Mouse (Mus musculus): ENCODE data around the gene Siglecf. TPM values are rescaled to one million over a fixed set of nuclear protein-coding genes. Genes with fewer than 3 reads are reported as not detected.
"Not testable (repeated sequence)": the region's sequence is repeated elsewhere in the genome, so short reads cannot be mapped to it uniquely, and the experiment has no call there.

Gene Siglecf
- polyA plus RNA-seq, 1 experiment from 2014 or later: 0.08 TPM

DNA sequence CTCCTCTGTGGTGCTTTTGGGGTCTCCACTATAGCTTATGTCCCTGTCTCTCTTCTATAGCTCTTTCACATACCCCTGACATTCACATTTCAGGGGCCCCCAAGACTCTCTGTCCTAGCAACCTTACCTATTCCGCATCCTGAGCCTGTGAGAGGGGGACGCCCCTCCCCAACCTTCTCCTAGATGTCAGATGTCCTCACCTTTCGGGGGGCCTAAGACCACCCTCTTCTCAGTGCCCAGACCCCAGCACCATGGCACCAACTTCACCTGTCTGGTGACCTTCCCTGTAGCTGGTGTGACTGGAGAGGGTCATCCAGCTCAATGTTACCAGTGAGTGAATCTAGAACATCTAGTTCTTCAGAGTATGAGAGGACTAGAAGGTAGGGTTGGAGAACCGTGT lies 6.7 kb upstream of the Siglecf start:
- H3K27ac ChIP-seq: no peak overlapping the region
- H3K4me3 ChIP-seq: no peak overlapping the region
- H3K4me2 ChIP-seq: no peak overlapping the region
- no peak overlapping the region for H3K9ac ChIP-seq
- 85% methylated on average over 4 of the region's 4 CpGs for WGBS
- no peaks in the 10 kb centered on the region for H3K9me3 ChIP-seq
- H3K36me3 ChIP-seq: no peaks in the 10 kb centered on the region
- ATAC-seq (ENCODE audit: low FRiP score): no peak
- no peaks in the 10 kb centered on the region for H3K4me1 ChIP-seq (replicated peaks)
- no peaks in the 10 kb centered on the region for H3K27me3 ChIP-seq

- Histone ChIP-seq H3K9ac (no peak overlapping the region), H3K4me1 (replicated peaks) (no peaks in the 10 kb centered on the region), H3K9me3 (no peaks in the 10 kb centered on the region), H3K27ac (no peak overlapping the region), H3K36me3 (no peaks in the 10 kb centered on the region), H3K4me2 (no peak overlapping the region), H3K4me3 (no peak overlapping the region), H3K27me3 (no peaks in the 10 kb centered on the region)
- WGBS: 80% methylated on average over 4 of the region's 4 CpGs
- no peak for ATAC-seq (ENCODE audit: low FRiP score)
Observed at GRCm38 (mm10) chr7:43346148-43346547, 5.0 kb upstream of the Siglecf start.

DNA sequence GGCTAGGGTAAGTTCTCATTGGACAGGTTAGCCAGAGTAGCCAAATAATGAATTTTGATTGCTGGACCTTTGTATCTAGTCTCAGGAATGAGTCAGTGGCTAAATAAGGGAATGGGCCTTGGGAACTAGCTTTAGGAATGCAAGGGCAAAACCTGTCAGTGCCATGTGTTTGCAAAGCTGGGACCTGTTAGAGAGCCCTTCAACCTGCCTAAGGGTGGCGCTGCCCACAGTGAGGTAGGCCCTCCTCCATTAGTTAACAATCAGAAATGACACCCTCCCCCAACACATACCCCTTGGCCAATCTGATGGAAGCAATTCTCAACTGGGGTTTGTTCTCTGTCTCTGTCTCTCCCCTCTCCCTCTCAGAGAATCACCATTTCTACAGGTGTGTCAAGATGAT lies 4.6 kb upstream of the Siglecf start:
- ATAC-seq (ENCODE audit: low FRiP score): no peak
- Histone ChIP-seq H3K9me3 (no peaks in the 10 kb centered on the region), H3K4me2 (no peak overlapping the region), H3K27ac (no peak overlapping the region), H3K27me3 (no peaks in the 10 kb centered on the region), H3K4me1 (replicated peaks) (no peaks in the 10 kb centered on the region), H3K9ac (no peak overlapping the region), H3K36me3 (no peaks in the 10 kb centered on the region), H3K4me3 (no peak overlapping the region)
- 74% methylated on average over 1 of the region's 1 CpGs for WGBS

GRCm38 (mm10) chr7:43349623-43350022 lies 1.5 kb upstream of the Siglecf start:
- H3K4me1 ChIP-seq (replicated peaks); H3K9ac ChIP-seq: not testable (repeated sequence)
- WGBS: 80% methylated on average over 5 of the region's 5 CpGs

DNA sequence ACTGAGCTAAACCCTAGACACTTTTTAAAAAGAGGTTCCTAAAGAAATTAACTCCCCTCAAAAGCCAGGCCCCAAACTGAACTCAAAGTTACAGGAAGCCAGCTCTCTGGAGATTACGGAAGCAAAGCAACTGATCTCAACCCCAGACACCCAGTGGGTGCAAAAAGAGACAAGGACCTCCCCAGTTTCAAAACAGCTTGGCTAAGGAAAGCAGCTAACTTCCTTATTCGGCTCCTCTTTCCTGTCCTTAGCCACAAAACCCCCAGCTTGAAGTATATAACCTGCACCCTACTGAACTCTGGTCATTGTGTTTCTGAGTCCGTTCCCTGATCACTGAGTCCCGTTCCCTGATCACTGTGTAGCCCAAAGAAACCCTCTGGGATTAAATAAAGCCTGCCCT lies 2.0 kb downstream of the Siglecf start:
- H3K27me3 ChIP-seq: no peaks in the 10 kb centered on the region
- H3K36me3 ChIP-seq: no peaks in the 10 kb centered on the region
- H3K9ac ChIP-seq: no peak overlapping the region
- no peak overlapping the region for H3K4me2 ChIP-seq
- no peak overlapping the region for H3K4me3 ChIP-seq
- H3K9me3 ChIP-seq: no peaks in the 10 kb centered on the region
- ATAC-seq (ENCODE audit: low FRiP score): no peak
- 73% methylated on average over 4 of the region's 4 CpGs for WGBS
- peaks cover 5% of the 10 kb centered on the region for H3K4me1 ChIP-seq (replicated peaks)
- no peak overlapping the region for H3K27ac ChIP-seq

More at GRCm38 (mm10) chr7:43349623-43350022, 1.5 kb upstream of the Siglecf start:
- not testable (repeated sequence) for H3K27me3 ChIP-seq; H3K9me3 ChIP-seq; H3K4me3 ChIP-seq; H3K36me3 ChIP-seq; H3K4me2 ChIP-seq; ATAC-seq (ENCODE audit: low FRiP score); H3K27ac ChIP-seq

DNA sequence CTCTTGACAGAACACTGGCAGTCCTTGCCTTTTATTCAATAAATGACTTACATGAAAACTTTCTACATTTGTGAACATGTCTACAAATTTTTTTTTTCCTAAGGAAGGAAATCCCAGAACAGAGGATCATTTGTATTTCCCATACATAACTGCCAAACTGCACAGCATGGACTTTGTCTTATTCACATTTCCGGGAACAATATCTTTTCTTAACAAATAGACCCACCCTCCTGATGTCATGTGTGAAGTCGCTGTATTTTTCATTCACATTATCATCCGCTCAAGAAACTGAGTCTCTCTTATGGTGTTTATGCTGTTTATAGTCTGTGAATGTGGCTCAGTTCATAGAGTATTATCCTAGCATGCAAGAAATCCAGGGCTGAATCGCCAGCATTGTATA lies 2.6 kb downstream of the Siglecf start:
- H3K36me3 ChIP-seq: no peaks in the 10 kb centered on the region
- no peak overlapping the region for H3K4me2 ChIP-seq
- H3K9me3 ChIP-seq: no peaks in the 10 kb centered on the region
- no peak overlapping the region for H3K27ac ChIP-seq
- H3K27me3 ChIP-seq: no peaks in the 10 kb centered on the region
- ATAC-seq (ENCODE audit: low FRiP score): no peak
- no peak overlapping the region for H3K9ac ChIP-seq
- H3K4me1 ChIP-seq (replicated peaks): peaks cover 5% of the 10 kb centered on the region
- H3K4me3 ChIP-seq: no peak overlapping the region
- 89% methylated on average over 4 of the region's 4 CpGs for WGBS

GRCm38 (mm10) chr7:43354893-43355835 lies 4.0 kb downstream of the Siglecf start:
- Histone ChIP-seq H3K4me2 (0 out of 2 replicates have a peak overlapping the region, but pooled peaks have one; percentile 4), H3K4me1 (replicated peaks) (peaks cover 5% of the 10 kb centered on the region), H3K27me3 (no peaks in the 10 kb centered on the region), H3K36me3 (no peaks in the 10 kb centered on the region), H3K9ac (no peak overlapping the region), H3K4me3 (no peak overlapping the region), H3K9me3 (no peaks in the 10 kb centered on the region), H3K27ac (no peak overlapping the region)
- ATAC-seq (ENCODE audit: low FRiP score): no peak
- WGBS: 10% methylated on average over 12 of the region's 12 CpGs

- Histone ChIP-seq H3K4me3 (no peak overlapping the region), H3K9me3 (no peaks in the 10 kb centered on the region), H3K36me3 (no peaks in the 10 kb centered on the region), H3K9ac (no peak overlapping the region), H3K4me2 (no peak overlapping the region), H3K4me1 (replicated peaks) (peaks cover 5% of the 10 kb centered on the region), H3K27ac (no peak overlapping the region), H3K27me3 (no peaks in the 10 kb centered on the region)
- 87% methylated on average over 3 of the region's 3 CpGs for WGBS
- no peak for ATAC-seq (ENCODE audit: low FRiP score)
Observed at GRCm38 (mm10) chr7:43358556-43358955, 7.4 kb downstream of the Siglecf start.

GRCm38 (mm10) chr7:43361442-43361841 lies 10.3 kb downstream of the Siglecf start:
- Histone ChIP-seq H3K9ac (no peak overlapping the region), H3K4me3 (no peak overlapping the region), H3K27ac (no peak overlapping the region), H3K4me2 (no peak overlapping the region), H3K27me3 (no peaks in the 10 kb centered on the region), H3K4me1 (replicated peaks) (no peaks in the 10 kb centered on the region), H3K36me3 (no peaks in the 10 kb centered on the region), H3K9me3 (no peaks in the 10 kb centered on the region)
- WGBS: 94% methylated on average over 1 of the region's 1 CpGs
- no peak for ATAC-seq (ENCODE audit: low FRiP score)

DNA sequence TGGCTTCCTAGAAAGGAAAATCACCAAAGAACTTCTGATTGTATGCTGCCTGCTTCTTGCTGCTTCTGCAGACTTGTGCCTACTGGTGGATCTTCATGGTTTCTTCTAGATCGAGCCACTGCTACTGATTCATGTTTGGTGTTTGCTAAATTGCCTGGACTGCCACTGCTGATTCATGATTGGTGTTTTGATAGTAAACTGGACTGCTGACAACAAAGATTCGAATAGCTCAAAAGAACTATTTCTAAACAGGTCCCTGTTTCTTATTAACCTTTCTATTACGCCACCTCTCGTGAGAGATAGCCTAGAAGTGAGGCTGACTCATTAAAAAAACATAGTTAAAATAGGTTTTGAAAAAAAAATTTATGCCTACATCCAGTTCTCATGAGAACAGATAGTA lies 10.9 kb downstream of the Siglecf start:
- ATAC-seq (ENCODE audit: low FRiP score): no peak
- 80% methylated on average over 4 of the region's 4 CpGs for WGBS
- no peak overlapping the region for H3K4me2 ChIP-seq
- no peaks in the 10 kb centered on the region for H3K9me3 ChIP-seq
- no peaks in the 10 kb centered on the region for H3K36me3 ChIP-seq
- no peak overlapping the region for H3K9ac ChIP-seq
- H3K4me3 ChIP-seq: no peak overlapping the region
- H3K27ac ChIP-seq: no peak overlapping the region
- H3K27me3 ChIP-seq: no peaks in the 10 kb centered on the region
- no peaks in the 10 kb centered on the region for H3K4me1 ChIP-seq (replicated peaks)

GRCm38 (mm10) chr7:43378226-43378625 lies 27.1 kb downstream of the Siglecf start:
- Histone ChIP-seq H3K4me3 (no peak overlapping the region), H3K4me2 (no peak overlapping the region), H3K9ac (no peak overlapping the region), H3K36me3 (no peaks in the 10 kb centered on the region), H3K9me3 (no peaks in the 10 kb centered on the region), H3K4me1 (replicated peaks) (no peaks in the 10 kb centered on the region), H3K27me3 (no peaks in the 10 kb centered on the region), H3K27ac (no peak overlapping the region)
- WGBS: 16% methylated on average over 5 of the region's 5 CpGs
- no peak for ATAC-seq (ENCODE audit: low FRiP score)

DNA sequence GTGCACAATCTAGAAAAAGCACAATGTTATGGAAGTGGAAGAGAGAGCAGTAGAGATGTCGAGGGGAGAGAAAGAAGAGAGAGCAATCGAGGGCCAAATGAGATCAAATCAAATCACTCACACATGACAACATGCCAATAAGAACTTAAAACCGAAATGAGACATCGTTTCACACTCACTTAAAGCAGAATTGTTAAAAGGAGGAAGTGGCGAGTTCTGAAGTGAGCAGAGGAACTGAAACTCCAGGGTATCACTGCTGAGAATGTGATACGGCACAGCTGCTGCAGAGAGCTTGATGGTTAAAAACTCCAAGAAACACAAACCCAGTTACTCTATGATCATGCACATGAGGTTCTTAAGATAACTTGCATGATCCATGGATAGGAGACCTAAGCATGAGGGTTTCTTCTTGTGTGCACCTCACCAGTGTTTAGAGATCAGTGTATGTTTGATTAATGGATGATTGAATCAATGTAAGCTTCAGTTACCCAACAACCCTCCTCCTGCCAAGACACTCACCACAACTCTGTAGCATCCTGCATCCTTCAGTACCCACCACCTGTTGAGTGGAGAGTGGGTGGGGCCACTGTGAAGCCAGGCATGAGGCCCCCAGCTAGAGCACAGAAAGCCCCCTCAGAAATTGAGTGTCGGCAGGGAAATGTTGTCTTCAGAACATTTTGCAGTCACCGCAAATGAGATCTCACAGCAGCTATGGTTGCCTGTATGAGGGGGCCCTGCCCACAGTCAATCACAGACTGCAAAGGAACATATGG lies 41.4 kb downstream of the Siglecf start:
- 85% methylated on average over 8 of the region's 8 CpGs for WGBS
- H3K4me2 ChIP-seq: no peak overlapping the region
- ATAC-seq (ENCODE audit: low FRiP score): no peak
- H3K9ac ChIP-seq: no peak overlapping the region
- no peak overlapping the region for H3K27ac ChIP-seq
- peaks cover 3% of the 10 kb centered on the region; the same call in 1 of the 2 replicates for H3K9me3 ChIP-seq
- H3K4me3 ChIP-seq: no peak overlapping the region
- no peaks in the 10 kb centered on the region for H3K36me3 ChIP-seq
- H3K27me3 ChIP-seq: no peaks in the 10 kb centered on the region
- no peaks in the 10 kb centered on the region for H3K4me1 ChIP-seq (replicated peaks)

All from hindbrain, embryonic 13.5 days (tissue).